Mouse (Mus musculus) ES-E14 (cell line): Measurements from ENCODE around the gene Ankzf1. TPM values are rescaled to one million over a fixed set of nuclear protein-coding genes. Genes with fewer than 3 reads are reported as not detected.
A peak's percentile ranks its signal among the peaks of the same experiment; 100 is the strongest.

ENCODE experiments used
- DNase-seq: peaks from one replicate; pipeline ENCODE4 v3.0.0-alpha.2; 2013; ENCODE audit warnings: low read depth, low spot score
- H3K27ac ChIP-seq: 2 replicates; pipeline ENCODE4 v1.5.1; 2012; ENCODE audit warnings: low read depth, mild to moderate bottlenecking, low read length, moderate library complexity, mixed read lengths; ENCODE audit not compliant: poor library complexity, insufficient read depth, severe bottlenecking
- H3K36me3 ChIP-seq: 2 replicates; pipeline ENCODE4 v1.6.1; 2012; ENCODE audit warnings: mild to moderate bottlenecking, low read length, moderate library complexity, mixed read lengths; ENCODE audit not compliant: control insufficient read depth, poor library complexity, insufficient read depth, severe bottlenecking
- H3K4me1 ChIP-seq, 2 experiments: fragments of 150-350 bp in 1 of 2; sonication (generic) in 1 of 2; 2 replicates each; pipeline ENCODE4 v1.6.1; 2012; ENCODE audit warnings: low read length in 2 of 2, mild to moderate bottlenecking in 1 of 2, mixed read lengths in 1 of 2; ENCODE audit not compliant: control insufficient read depth in 2 of 2, insufficient read depth in 2 of 2, poor library complexity in 1 of 2
- H3K4me3 ChIP-seq, 2 experiments: fragments of 150-350 bp in 1 of 2; sonication (generic) in 1 of 2; 2 replicates each; pipeline ENCODE4 v1.5.1; 2012; ENCODE audit warnings: low read length in 2 of 2, low read depth in 1 of 2, mild to moderate bottlenecking in 1 of 2, mixed read lengths in 1 of 2; ENCODE audit not compliant: insufficient read depth in 1 of 2, poor library complexity in 1 of 2, severe bottlenecking in 1 of 2
- H3K9ac ChIP-seq: 2 replicates; pipeline ENCODE4 v1.6.1; 2012; ENCODE audit warnings: low read depth, mild to moderate bottlenecking, low read length, mixed read lengths; ENCODE audit not compliant: poor library complexity, insufficient read depth, severe bottlenecking
- H3K9me3 ChIP-seq: fragments of 150-350 bp; sonication (generic); 2 replicates; pipeline ENCODE4 v1.6.1; 2012; ENCODE audit warnings: low read depth, mild to moderate bottlenecking, low read length; ENCODE audit not compliant: control insufficient read depth, insufficient read depth
- CHD2 ChIP-seq: IDR thresholded peaks from 2 replicates; pipeline ENCODE4 v1.6.1; 2014; ENCODE audit warnings: mild to moderate bottlenecking, low read depth, low read length, inconsistent platforms
- HCFC1 ChIP-seq: IDR thresholded peaks from 2 replicates; pipeline ENCODE4 v1.6.1; 2012; ENCODE audit warnings: low read length, inconsistent platforms, borderline replicate concordance; ENCODE audit not compliant: insufficient read depth
- MAFK ChIP-seq: IDR thresholded peaks from 2 replicates; pipeline ENCODE4 v1.6.1; 2014; ENCODE audit warnings: mild to moderate bottlenecking, low read depth, low read length, inconsistent platforms; ENCODE audit not compliant: insufficient read depth
- ZC3H11A ChIP-seq: IDR thresholded peaks from 2 replicates; pipeline ENCODE4 v1.6.1; 2012; ENCODE audit warnings: low read depth, mild to moderate bottlenecking, inconsistent platforms, low read length, borderline replicate concordance
- ZNF384 ChIP-seq: IDR thresholded peaks from 2 replicates; pipeline ENCODE4 v1.6.1; 2012; ENCODE audit warnings: low read depth, low read length, inconsistent platforms
- in situ Hi-C, 2 experiments: fragments of 600-800 bp; cut with MboI; formaldehyde crosslinking; loops; one replicate each; pipeline ENCODE4 v1.15.1; 2025; ENCODE audit warnings: low sequenced_read_pairs in 2 of 2, inconsistent platforms in 1 of 2; ENCODE audit not compliant: unreplicated experiment in 2 of 2
- total RNA-seq: library from RNA; depleted of rRNA; stranded (reverse); fragments of 300-350 nt; gene quantifications from 2 replicates; pipeline ENCODE4 v1.2.3, GENCODE M21; 2012

Ankzf1 gene
- total RNA-seq, 1 experiment, result 23.0 TPM

DNA sequence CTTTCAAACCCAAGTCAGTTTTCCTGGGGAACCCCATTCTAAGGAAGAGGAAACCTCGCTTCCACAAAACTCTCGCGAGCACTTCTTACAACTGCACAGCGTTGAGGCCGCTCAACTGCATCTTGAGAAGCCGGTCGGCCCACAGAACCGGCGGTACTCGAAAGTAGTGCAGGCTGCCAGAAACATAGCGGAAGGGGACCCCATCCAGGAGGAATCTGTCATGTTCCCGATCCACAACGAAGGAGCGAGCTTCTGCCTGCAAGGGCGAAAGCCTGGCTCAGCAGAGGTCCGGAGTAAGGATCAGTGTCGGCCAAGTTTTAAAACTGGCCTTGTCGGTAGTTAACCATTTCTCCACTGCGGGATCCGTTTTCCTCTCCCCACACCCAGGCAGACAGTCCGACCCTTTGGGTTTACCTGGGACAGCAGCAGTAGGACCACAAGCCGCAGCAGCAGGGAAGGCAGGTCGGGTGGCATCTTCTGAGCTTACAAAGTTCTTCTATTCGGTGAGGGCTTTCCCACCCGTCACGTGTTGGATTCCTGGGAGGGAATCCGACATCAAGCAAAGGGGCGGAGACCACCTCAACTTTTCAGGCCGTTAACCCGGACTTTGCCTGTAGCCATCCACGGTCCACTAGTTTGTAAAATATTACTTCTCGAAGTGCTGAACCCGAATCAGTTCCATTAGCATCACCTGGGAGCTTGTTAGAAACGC lies 17.2 kb downstream of the Ankzf1 start:
- in situ Hi-C loops, result no loop called here
- Histone ChIP-seq H3K4me3 (peak overlapping the region; percentile 51 to 68), H3K4me1 (peaks cover 8 to 9% of the 10 kb centered on the region in 2 experiments), H3K9ac (peak overlapping the region; percentile 80), H3K36me3 (peaks cover 15% of the 10 kb centered on the region), H3K9me3 (no peaks in the 10 kb centered on the region), H3K27ac (no peak overlapping the region)
- TF ChIP-seq CHD2 (peak; percentile 7; the same call in 1 of the 2 replicates), ZC3H11A (no peak)
- no peak for DNase-seq

GRCm38 (mm10) chr1:75210136-75211087 lies 18.5 kb downstream of the Ankzf1 start, which contains the start of the genes Glb1l and Stk16:
Glb1l (minus strand) TSS chr1:75210813.
Stk16 (plus strand) TSS chr1:75210838.
- TF ChIP-seq ZNF384 (no peak), MAFK (no peak), HCFC1 (peak; percentile 84), CHD2 (no peak), ZC3H11A (0 out of 2 replicates have a peak, but pooled peaks have one; percentile 17)
- H3K4me1 ChIP-seq, result peaks cover 8 to 14% of the 10 kb centered on the region in 2 experiments
- H3K4me3 ChIP-seq, result peak within 1 kb of the TSS; percentile 74 to 90
- no peaks in the 10 kb centered on the region for H3K9me3 ChIP-seq
- in situ Hi-C loops, result no loop called here
- peaks cover 26% of the 10 kb centered on the region for H3K36me3 ChIP-seq
- H3K9ac ChIP-seq, result peak within 1 kb of the TSS; percentile 87
- H3K27ac ChIP-seq, result no peak within 1 kb of the TSS
- peak; percentile 91 for DNase-seq

DNA sequence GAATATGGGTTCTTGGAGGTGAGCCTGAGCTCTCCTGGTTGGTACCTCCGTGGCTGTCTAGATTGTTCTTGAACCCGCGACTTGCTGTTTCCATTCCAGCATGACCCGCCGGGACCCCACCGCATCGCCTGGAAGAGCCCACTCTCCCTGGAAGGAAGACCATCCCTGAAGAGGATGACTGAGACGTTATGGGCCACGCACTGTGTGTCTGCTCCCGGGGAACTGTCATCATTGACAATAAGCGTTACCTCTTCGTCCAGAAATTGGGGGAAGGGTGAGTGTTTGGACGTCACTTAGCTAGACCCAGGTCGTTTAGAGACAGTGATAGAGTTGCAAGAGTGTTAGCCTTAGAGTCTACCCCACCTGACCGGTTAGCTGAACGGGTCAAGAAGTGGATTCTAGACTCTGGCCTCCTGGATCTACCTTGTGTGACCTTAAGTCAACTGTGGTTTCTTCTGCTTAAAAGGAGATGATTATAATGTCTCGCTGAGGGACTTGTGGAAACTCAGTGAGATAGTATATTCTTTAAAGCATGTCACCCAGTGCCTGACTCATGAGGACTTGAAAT lies 19.3 kb downstream of the Ankzf1 start:
- no peak for DNase-seq
- in situ Hi-C loops, result no loop called here
- Histone ChIP-seq H3K27ac (no peak overlapping the region), H3K9me3 (no peaks in the 10 kb centered on the region), H3K36me3 (peaks cover 35% of the 10 kb centered on the region), H3K4me1 (peaks cover 8 to 16% of the 10 kb centered on the region in 2 experiments), H3K9ac (peak overlapping the region; percentile 87), H3K4me3 (peak overlapping the region; percentile 74 to 90)
- TF ChIP-seq HCFC1 (no peak), MAFK (no peak), ZNF384 (no peak), ZC3H11A (no peak), CHD2 (no peak)

DNA sequence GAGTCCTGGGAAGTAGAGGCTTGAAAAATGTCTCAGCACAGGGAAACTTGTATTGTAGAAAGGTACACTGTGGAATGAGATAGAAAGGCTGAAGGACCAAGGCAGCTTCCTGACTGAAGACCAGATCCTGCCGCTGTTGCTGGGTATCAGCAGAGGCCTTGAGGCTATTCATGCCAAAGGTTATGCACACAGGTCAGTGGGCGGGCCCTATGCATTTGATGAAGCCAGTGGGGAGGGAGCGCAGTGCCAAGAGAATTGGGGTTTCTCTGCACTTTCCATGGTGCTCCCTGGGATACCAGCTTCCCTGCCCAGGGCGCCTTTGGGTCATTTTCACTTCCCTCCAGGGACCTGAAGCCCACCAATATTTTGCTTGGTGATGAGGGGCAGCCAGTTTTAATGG lies 20.6 kb downstream of the Ankzf1 start:
- Histone ChIP-seq H3K27ac (no peak overlapping the region), H3K36me3 (peaks cover 46% of the 10 kb centered on the region), H3K9me3 (no peaks in the 10 kb centered on the region), H3K4me3 (no peak overlapping the region), H3K9ac (no peak overlapping the region), H3K4me1 (peaks cover 8 to 23% of the 10 kb centered on the region in 2 experiments)
- TF ChIP-seq CHD2 (no peak), MAFK (no peak), HCFC1 (no peak), ZC3H11A (no peak), ZNF384 (no peak)
- DNase-seq, result no peak
- in situ Hi-C loops, result no loop called here
